Mouse (Mus musculus) ovary, adult 18-20 months (tissue): ENCODE data around the gene Armcx5.
"Not testable (repeated sequence)": the region's sequence is repeated elsewhere in the genome, so short reads cannot be mapped to it uniquely, and the experiment has no call there.

Experiments
- DNase-seq: peaks from one replicate; pipeline ENCODE4 v3.0.0; 2022; ENCODE audit warnings: low spot score, mixed read lengths

Armcx5 gene

DNA sequence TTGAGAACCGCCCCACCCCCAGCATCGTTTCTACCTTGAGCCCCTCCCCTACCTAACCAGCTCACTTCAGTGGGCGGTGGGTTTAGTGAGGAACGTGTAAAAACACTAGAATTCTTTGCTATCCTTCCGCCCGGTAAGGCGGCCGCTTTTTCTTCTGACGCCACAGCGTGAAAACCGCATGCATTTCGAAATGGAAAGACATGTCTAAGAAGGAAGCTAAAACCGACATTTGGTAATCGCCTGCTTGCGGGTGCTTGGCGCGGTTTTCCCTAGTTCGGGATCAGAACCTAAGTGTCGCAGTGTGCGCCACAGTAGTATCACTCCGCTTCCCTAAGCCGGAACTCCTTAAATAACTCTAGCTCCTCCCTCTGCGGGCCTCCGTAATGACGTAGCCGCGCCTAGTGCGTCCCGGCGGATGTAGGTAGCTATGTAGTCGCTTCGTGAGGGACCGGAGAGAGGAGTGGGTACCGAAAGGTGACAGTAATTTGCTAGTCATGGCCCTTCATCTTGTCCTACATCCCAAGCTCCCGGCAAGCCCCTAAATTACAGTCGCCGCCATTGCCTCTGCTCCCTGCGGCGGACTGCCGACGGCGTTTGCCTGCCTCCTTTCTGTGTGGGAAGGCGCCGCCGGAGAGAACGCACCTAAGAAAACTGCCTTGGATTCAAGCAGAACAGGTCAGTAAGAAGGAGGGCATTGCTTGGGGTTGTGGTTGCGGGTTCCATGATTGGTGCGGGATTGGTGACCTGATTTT lies at the start of gene Armcx5, which contains the start of gene Gprasp1:
TSS of gene Armcx5 (plus strand) at position 430 of the 752 bp plus-strand sequence.
TSS of gene Gprasp1 (plus strand) at position 430 of the 752 bp plus-strand sequence.
- peak; percentile 83 for DNase-seq

DNA sequence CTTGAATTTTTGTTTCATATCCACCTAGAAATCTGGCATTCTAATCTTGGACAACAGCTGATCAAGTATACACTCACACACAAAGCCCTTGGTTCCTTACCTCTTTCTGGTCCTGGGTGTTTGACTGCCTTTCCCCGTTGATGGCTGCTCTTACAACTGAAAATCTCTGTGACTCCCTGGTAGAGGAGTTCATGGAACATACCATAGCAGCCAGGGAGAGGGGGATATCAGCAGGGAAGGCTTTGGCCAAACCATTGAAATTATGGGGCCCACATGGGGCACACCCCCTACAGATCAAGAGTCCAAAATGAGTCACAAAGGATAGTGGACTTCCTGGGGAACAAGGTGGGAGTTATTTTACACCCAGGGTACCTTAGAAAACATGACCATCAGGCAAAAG lies 48.9 kb upstream of the Armcx5 start, which contains the start of gene Tcp11x2:
TSS of gene Tcp11x2 (minus strand) at position 158 of the 400 bp plus-strand sequence.
- DNase-seq, result no peak

DNA sequence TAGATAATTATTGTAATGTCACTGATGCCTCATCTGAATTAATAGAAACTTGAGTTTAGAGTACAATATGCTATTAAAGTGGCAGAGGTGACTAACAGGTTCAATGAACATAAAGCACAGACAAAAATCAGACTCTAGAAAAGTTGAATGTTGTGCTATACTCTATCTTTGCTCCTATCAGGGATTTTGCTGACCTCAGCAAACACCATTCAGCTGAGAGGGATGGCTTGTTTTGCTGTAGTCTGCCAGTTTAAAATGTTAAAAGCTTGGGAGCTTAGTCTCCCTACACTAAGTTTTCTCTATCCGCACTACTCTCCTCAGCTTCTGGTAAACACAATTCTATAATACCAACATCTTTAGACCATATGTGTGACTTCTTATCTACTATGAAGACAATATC lies 39.4 kb upstream of the Armcx5 start:
- DNase-seq, result no peak

- DNase-seq, result no peak
Measured at GRCm38 (mm10) chrX:135704349-135704748, 38.2 kb upstream of the Armcx5 start.

DNA sequence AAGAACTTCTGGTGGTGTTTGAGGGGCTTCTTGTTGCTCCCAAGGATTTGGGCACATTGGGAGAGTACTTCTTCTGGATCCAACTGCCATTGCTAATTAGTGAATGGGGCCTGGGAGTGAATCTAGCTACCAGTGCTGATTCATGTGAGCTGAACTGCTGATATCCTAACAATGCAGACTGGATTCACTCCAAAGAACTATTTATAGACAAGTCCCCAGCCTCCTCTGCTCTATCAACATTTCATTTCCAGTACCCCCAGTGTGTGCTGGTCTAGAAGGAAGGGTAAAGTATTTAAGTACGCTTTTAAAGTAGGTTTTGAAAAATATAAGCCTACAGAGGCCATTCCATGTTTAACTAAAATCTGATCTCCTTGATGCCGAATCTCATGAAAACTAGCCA lies 29.7 kb upstream of the Armcx5 start:
- DNase-seq, result no peak

GRCm38 (mm10) chrX:135725161-135725560 lies 17.4 kb upstream of the Armcx5 start, which contains the start of gene Tmsb15a:
Gene Tmsb15a (minus strand): TSS chrX:135725261.
- no peak for DNase-seq

- no peak for DNase-seq
Measured at GRCm38 (mm10) chrX:135738730-135739520, 3.6 kb upstream of the Armcx5 start.

DNA sequence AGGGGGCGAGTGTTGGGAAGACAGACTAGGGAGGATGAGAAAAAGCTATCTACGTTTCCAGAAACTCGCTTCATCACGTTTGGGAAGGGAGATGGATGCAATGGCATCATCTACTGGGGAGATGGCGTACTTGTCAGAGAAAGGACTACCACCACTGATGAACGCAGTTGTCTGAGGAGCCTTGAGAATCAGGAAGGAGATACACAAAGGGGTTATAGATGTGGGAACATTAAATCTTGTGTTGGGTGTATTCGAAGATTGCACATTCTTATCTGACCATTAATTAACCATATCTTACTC lies 473 bp downstream of the Armcx5 start:
- no peak for DNase-seq

GRCm38 (mm10) chrX:135745376-135745775 lies 2.8 kb downstream of the Armcx5 start:
- DNase-seq, result peak; percentile 53

GRCm38 (mm10) chrX:135752832-135753231 lies 10.3 kb downstream of the Armcx5 start:
- DNase-seq, result peak; percentile 23

- DNase-seq, result no peak
Measured at GRCm38 (mm10) chrX:135761707-135762106, 19.2 kb downstream of the Armcx5 start.

GRCm38 (mm10) chrX:135768043-135768548 lies 25.6 kb downstream of the Armcx5 start:
- no peak for DNase-seq

- no peak for DNase-seq
Measured at GRCm38 (mm10) chrX:135768565-135768964, 26.0 kb downstream of the Armcx5 start.

DNA sequence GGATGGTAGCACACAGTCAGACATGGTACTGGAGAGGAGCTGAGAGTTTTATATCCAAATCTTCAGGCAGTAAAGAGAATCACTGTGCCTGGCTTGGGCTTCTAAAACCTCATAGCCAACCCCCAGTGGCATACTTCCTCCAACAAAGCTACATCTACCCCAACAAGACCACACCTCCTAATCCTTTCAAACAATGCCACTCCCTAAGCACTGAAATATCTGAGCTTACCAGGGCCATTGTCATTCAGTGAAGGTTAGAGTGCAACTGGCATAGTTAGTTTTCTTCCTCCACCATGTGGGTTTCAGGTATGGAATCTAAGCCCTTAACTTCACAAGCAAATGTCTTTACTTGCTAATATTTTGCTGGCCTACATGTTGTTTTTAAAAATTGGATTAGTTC lies 49.0 kb downstream of the Armcx5 start:
- DNase-seq, result no peak

GRCm38 (mm10) chrX:135792326-135792725 lies 49.8 kb downstream of the Armcx5 start:
- DNase-seq, result no peak

DNA sequence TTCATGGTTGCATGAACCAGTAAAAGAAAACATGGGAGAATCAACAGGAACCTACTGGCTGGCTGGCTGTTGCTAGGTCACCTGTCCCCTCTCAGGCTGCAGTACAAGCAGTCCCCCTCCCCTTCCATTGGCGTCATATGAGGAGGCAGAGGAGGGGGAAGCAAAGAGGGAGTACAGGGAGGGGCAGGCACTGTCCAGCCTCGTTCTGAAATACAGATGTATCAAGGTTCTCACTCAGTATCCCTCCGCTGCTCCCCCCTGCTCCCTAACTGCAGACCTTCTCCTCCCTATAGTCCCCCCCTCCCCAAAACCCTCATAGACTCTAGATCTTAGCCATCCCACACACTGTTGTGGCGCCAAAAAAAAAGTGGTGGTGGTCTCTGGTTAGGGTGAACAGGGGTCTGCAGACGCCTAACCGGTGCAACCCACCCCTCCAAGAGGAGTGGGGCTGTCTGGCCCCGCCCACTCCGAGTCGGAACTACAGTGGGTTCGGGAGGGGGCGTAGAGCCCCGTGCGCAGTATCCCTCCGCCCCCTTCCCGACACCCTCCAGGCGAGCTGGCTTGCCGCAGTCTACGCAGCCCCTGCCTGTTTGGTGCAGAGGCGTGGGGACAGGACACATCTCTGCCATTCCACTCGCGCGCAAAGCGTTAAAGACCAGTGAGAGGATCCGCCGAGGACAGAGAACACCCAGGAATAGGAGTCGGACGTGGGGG lies 53.2 kb downstream of the Armcx5 start:
- peak; percentile 50 for DNase-seq

DNA sequence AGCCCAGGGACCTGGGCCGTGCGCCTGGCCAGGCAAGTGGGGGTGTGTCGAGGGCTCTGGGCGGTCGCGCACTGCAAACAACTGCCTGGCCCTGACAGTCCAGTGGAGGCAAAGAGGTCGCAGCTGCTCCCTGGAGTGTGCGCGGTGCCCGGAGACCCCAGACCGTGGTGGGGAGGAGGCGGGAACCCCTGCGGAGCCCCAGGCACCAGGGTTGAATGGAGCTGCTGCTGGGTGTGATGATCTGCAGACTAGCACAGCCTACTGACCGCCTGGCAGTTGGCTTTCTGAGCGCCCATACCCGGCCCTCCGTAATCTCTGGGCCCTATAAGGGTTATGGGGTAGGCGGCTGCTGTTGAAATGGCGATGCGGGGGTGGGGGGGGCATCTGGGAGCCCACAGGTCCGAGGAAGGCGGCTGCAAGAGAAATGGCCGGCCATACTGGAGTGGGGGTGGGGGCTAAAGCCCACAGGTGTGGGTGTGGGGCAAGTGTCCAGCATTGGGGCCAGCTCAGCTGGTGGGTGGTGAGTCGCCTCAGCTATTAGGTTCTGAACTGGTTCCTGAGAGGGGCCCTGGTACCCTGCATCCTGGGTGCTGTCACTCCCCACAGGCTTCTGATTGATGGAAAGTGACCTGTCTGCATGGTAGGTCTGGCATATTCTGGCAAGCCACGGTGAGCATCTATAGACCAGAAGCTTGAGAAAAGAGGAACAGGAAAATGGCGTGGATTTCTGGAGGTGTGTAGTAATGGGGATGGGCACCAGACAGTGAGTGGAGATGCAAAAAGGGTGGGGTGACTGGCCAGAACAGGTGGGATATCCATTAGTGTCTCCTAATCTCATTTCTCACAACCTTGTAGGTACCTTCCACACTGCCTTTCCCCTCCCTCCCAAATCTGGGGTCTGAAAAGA lies 54.0 kb downstream of the Armcx5 start:
- not testable (repeated sequence) for DNase-seq
